Mouse (Mus musculus) heart, embryonic 10.5 days (tissue): Measurements from ENCODE around the gene Wdr12. TPM values are rescaled to one million over a fixed set of nuclear protein-coding genes. Genes with fewer than 3 reads are reported as not detected.
"Not testable (repeated sequence)": the region's sequence is repeated elsewhere in the genome, so short reads cannot be mapped to it uniquely, and the experiment has no call there.

ENCODE experiments used
- DNase-seq: peaks from one replicate; pipeline ENCODE4 v3.0.0-alpha.2; 2017; ENCODE audit warnings: low spot score
- H3K27ac ChIP-seq: fragments of 300-500 bp; sonication (generic); 2 replicates; pipeline ENCODE4 v1.5.1; 2016; ENCODE audit warnings: mild to moderate bottlenecking
- H3K27me3 ChIP-seq: fragments of 300-500 bp; sonication (generic); 2 replicates; pipeline ENCODE4 v1.6.1; 2016; ENCODE audit warnings: mild to moderate bottlenecking; ENCODE audit not compliant: poor library complexity, insufficient read depth, severe bottlenecking
- H3K36me3 ChIP-seq: fragments of 300-500 bp; sonication (generic); 2 replicates; pipeline ENCODE4 v1.6.1; 2016; ENCODE audit warnings: mild to moderate bottlenecking, moderate library complexity
- H3K4me1 ChIP-seq: fragments of 300-500 bp; sonication (generic); 2 replicates; pipeline ENCODE4 v1.6.1; 2016; ENCODE audit warnings: mild to moderate bottlenecking
- H3K4me3 ChIP-seq: fragments of 300-500 bp; sonication (generic); 2 replicates; pipeline ENCODE4 v1.5.1; 2016; ENCODE audit warnings: mild to moderate bottlenecking, moderate library complexity
- H3K9me3 ChIP-seq: fragments of 300-500 bp; sonication (generic); 2 replicates; pipeline ENCODE4 v1.6.1; 2016; ENCODE audit warnings: mild to moderate bottlenecking, moderate library complexity
- WGBS: fragments of 180-500 bp; shearing (Covaris S2); methylation state at CpG from one replicate; pipeline ENCODE4 v1.1.7; 2016; 5-methylcytosine and 5-hydroxymethylcytosine counted together
- polyA plus RNA-seq: library from polyadenylated mRNA; unstranded; fragments of >200 nt; fragmentation: Nextera tagmentation; extraction: Ambion mirVana; gene quantifications from 2 replicates; pipeline ENCODE4 v1.2.1, GENCODE M21; 2016

Gene Wdr12
- 40.6 and 54.9 TPM in 2 replicates for polyA plus RNA-seq

DNA sequence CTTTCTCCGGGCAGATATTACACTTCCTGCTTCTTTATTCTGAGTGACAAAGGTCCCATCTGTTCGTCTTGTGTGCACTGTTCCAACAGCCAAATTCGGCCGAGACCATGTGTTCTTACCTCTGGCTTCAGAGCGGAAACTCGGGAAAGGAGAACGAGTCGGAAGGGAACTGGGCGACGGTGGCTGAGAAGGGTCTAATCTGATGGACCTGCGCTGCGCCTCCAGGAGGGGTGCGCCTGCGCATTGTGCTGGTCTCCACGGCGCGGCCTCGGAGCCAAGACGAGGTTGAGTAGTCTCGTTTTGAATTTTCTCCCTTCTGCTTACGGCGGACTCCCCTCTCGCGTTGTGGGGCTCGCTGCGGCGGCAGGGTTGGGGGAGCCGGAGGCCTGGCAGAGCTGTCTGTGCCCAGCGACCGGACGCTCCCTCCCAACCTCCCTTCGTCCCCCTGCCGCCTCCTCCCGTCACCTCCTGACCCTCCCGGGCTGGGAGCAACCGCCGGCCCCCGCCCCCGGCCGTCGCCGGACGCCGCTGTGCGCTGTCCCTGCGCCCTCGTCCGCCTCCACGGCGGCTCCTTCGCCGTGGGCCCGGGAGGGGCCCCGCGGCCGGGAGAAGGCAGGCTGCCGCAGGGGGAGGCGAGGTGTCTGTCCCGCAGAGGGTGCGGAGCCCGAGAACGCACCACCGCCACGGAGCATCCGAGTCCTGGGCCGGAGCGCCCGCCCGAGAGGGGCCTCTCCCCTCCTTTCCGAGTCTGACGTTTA lies at the start of gene Wdr12, which contains the start of gene Carf:
Gene Wdr12, minus strand, starts transcription at position 622 of the 758 bp plus-strand sequence.
Gene Carf, plus strand, starts transcription at position 224 of the 758 bp plus-strand sequence.
- Histone ChIP-seq H3K27me3 (no peaks in the 10 kb centered on the region), H3K36me3 (peaks cover 14% of the 10 kb centered on the region), H3K27ac (peak within 1 kb of the TSS; percentile 97), H3K9me3 (no peaks in the 10 kb centered on the region), H3K4me3 (peak within 1 kb of the TSS; percentile 88), H3K4me1 (0 out of 2 replicates have a peak, but pooled peaks cover 3% of the 10 kb centered on the region)
- peak; percentile 98 for DNase-seq
- under 1% methylated on average over 71 of the region's 71 CpGs for WGBS

DNA sequence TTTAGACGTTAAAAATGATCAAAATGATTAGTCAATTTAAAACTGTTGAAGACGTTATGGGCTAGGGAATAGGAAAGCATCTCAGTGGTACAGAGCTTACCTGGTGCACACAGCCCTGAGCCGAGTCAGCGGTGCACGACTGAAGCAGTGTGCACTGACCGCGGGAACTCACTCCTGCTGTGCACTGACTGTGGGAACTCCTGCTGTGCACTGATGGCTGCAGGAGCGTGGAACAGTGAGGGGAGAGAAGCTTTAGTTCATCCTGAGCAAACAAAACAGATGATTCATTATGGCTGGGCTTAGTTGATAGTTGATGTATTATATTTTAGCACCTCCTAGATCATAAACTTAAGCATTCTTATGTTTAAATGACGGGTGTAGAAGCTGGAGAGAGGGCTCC lies 38.9 kb upstream of the Wdr12 start:
- Histone ChIP-seq H3K36me3 (peaks cover 19% of the 10 kb centered on the region), H3K4me1 (no peaks in the 10 kb centered on the region), H3K4me3 (no peak overlapping the region), H3K9me3 (no peaks in the 10 kb centered on the region), H3K27ac (no peak overlapping the region), H3K27me3 (no peaks in the 10 kb centered on the region)
- no peak for DNase-seq
- 55% methylated on average over 9 of the region's 9 CpGs for WGBS

DNA sequence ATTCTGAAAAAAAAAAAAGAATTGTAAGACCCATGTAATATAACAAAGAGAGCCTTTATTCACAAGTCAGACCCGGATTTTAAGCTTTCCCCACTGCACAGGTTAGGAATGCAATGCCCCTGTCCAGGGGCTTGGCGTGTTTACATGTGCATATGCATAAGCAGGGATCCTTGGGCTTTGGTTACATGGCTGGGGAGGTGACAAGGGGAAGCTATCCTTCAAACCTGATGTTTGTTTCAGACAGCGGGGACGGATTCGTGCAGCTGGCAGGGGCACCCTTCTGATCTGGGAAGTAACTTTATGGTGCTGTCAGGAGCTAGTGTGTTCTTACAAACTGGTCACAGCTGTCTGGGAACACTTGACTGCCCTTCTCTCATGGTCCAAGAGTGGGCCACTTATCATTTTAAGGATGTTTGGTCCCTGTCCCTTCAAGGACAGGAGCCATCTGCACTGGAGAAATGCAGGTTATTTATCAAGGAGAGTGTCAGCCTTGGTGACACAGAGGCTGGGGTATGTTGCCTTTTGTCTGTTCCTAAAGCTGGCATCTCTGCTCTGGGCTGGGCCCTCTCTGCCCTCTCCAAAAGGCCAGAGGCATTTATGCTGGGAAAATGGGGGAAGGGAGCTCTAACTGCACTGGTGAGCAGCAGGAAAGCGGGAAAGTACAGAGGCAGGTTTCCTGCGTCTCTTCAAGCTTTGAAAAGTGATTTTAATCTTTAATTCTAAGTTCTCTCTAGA lies 19.4 kb upstream of the Wdr12 start:
- 79% methylated on average over 7 of the region's 7 CpGs for WGBS
- Histone ChIP-seq H3K9me3 (no peaks in the 10 kb centered on the region), H3K4me3 (no peak overlapping the region), H3K27me3 (no peaks in the 10 kb centered on the region), H3K27ac (no peak overlapping the region), H3K4me1 (no peaks in the 10 kb centered on the region), H3K36me3 (peaks cover 21% of the 10 kb centered on the region; the same call in 1 of the 2 replicates)
- DNase-seq: no peak

DNA sequence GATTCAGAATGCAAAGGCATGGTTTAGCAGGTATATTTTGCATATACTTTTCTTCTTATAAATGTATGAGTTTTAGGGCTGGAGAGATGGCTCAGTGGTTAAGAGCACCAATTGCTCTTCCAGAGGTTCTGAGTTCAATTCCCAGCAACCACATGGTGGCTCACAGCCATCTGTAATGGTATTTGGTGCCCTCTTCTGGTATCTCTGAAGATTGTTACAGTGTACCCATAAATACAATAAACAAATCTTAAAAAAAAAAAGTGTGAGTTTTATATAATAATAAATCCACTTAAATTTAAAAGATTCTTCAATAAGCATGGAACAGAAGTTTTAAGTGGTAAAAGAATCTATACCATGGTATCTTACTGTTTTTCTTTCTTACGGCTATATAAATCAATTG lies 6.1 kb upstream of the Wdr12 start:
- 96% methylated on average over 1 of the region's 1 CpGs for WGBS
- no peaks in the 10 kb centered on the region for H3K9me3 ChIP-seq
- DNase-seq: no peak
- H3K27me3 ChIP-seq: no peaks in the 10 kb centered on the region
- no peak overlapping the region for H3K27ac ChIP-seq
- no peak overlapping the region for H3K4me3 ChIP-seq
- H3K4me1 ChIP-seq: no peaks in the 10 kb centered on the region
- H3K36me3 ChIP-seq: peaks cover 16% of the 10 kb centered on the region

DNA sequence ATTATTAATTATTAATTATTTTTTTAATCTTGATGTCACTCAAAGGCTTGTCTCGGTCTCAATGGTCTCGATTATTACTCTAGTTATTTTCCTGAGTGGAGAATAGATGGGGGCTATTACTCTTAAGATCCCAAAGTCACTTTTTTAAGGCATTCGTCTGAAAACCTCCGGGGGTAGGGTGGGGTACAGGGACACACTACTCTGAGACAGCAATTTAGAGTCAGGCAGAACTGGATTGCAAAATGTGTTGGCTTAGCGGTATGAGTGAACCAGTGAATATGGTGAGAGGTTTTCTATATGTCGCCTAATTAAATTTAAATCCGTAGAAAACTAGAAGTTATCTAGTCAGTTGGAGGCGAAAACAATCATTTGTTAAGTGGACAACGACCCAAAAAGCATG lies 394 bp upstream of the Wdr12 start:
- WGBS: 13% methylated on average over 9 of the region's 9 CpGs
- no peaks in the 10 kb centered on the region for H3K27me3 ChIP-seq
- no peaks in the 10 kb centered on the region for H3K9me3 ChIP-seq
- H3K36me3 ChIP-seq: peaks cover 11% of the 10 kb centered on the region
- H3K4me1 ChIP-seq: 0 out of 2 replicates have a peak, but pooled peaks cover 3% of the 10 kb centered on the region
- DNase-seq: no peak
- peak overlapping the region; percentile 52; the same call in 1 of the 2 replicates for H3K27ac ChIP-seq
- peak overlapping the region; percentile 88 for H3K4me3 ChIP-seq

DNA sequence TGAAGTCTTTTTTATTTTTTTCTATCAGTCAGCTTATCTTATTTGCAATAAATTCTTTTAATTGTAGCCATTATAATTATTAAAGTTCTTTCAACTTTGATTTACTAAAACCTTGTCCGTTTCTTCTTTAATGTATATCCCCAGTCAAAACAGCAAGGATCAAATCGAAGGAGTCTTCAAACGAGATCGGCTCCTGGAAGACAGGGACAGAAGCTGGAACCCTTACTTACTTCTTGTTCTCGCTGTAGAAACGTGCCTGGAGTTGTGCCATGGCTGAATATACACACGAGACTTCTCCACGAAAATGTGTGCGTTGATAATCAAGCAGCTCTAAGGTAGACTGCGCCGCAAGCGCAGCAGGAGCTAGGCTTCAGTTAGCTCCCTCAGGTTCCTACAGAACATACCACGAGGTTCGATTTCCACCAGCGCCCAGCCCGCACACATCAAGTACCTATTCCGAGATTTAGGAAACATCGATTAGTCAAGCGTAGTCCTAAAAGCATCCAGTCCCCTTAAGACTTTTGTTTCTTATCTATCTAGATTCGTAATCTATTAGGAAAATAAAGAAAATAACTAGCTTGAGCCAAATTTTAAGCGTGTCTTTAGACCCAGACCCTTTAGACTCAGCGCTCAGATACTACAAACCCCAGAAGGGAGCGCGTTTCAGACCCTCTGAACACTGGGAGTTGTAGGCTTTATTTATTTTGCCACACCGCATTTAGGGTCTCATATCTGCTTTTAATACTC lies 995 bp downstream of the Wdr12 start:
- no peaks in the 10 kb centered on the region for H3K27me3 ChIP-seq
- DNase-seq: peak; percentile 83
- peak overlapping the region; percentile 97 for H3K27ac ChIP-seq
- peaks cover 22% of the 10 kb centered on the region for H3K36me3 ChIP-seq
- under 1% methylated on average over 25 of the region's 25 CpGs for WGBS
- peak overlapping the region; percentile 88 for H3K4me3 ChIP-seq
- H3K9me3 ChIP-seq: no peaks in the 10 kb centered on the region
- 0 out of 2 replicates have a peak, but pooled peaks cover 3% of the 10 kb centered on the region for H3K4me1 ChIP-seq

DNA sequence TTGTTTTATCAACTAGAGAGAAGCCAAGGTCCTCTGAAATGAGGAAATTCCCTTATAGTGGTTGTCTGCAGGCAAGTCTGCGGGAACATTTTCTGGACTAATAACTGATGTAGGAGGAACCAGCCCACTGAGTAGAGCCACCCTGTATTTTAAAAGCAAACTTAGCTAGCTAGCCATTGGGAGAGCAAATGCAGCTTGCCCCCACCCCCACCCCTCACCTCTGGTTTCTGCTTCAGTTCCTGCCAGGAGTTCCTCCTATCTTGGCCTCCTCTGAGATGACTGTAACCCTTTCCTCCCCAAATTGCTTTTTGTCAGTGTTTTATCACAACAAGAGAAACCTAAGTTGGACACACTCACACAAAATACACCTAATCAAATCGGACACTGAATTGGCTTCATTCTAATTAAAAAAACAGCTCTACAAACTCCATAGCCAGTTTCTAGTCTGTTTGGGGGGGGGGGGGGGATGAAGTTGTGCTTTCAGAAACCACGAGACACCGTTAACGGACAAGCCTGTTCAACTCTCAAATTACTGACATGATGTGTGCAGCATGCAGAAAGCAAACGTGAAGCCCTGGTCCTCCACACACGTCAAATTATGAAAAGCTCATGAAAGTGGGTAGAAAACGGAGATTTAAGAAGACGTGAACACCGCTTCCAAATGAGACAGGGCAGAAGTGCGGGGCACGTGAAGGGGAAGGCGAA lies 1.7 kb downstream of the Wdr12 start:
- 10% methylated on average over 13 of the region's 13 CpGs for WGBS
- DNase-seq: no peak
- 0 out of 2 replicates have a peak, but pooled peaks cover 3% of the 10 kb centered on the region for H3K4me1 ChIP-seq
- H3K27ac ChIP-seq: peak overlapping the region; percentile 97
- H3K36me3 ChIP-seq: peaks cover 29% of the 10 kb centered on the region
- peak overlapping the region; percentile 88 for H3K4me3 ChIP-seq
- no peaks in the 10 kb centered on the region for H3K27me3 ChIP-seq
- no peaks in the 10 kb centered on the region for H3K9me3 ChIP-seq

DNA sequence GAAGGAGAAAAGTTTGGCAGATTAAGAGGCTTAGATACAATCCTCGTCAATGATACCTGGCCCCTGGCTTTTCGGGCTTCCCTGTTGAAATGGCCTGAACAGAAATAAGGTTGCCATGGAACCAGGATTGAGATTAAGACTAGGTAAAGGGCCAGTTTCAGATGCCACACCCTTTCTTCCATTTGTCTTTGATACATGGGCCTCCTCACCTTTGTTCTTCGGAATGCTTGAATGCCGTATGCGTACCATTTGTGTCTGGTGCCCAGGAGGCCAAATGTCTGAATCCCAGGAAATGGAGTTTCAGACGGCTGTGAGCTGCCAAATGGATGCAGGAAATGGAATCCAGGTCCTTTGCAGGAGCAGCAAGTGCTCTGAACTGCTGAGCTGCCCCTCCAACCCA lies 22.0 kb downstream of the Wdr12 start:
- peaks cover 46% of the 10 kb centered on the region for H3K36me3 ChIP-seq
- 85% methylated on average over 6 of the region's 6 CpGs for WGBS
- no peak for DNase-seq
- H3K27ac ChIP-seq: no peak overlapping the region
- H3K9me3 ChIP-seq: no peaks in the 10 kb centered on the region
- no peaks in the 10 kb centered on the region for H3K4me1 ChIP-seq
- H3K4me3 ChIP-seq: no peak overlapping the region
- H3K27me3 ChIP-seq: no peaks in the 10 kb centered on the region

DNA sequence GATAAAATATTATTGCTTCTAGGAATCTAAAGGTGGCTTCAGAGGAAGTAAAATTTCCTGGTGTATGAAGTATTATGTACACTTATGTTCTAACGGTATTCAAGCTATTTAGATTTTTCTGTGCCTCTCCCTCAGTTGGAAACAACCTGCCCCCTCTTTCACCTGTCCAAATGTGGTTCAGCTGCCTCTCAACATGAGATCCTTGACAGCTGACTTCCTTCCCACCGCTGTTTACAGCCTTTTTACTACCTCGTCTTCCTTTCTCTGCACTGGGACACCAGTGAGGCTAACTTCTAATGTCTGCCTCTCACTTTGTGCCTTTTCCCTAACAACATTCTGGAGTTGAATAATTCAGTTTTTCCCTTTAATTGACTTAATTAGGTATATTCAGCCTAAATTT lies 22.9 kb downstream of the Wdr12 start:
- Histone ChIP-seq H3K27me3 (no peaks in the 10 kb centered on the region), H3K4me1 (no peaks in the 10 kb centered on the region), H3K36me3 (peaks cover 40% of the 10 kb centered on the region), H3K27ac (no peak overlapping the region), H3K9me3 (no peaks in the 10 kb centered on the region), H3K4me3 (no peak overlapping the region)
- DNase-seq: no peak
- 77% methylated on average over 3 of the region's 3 CpGs for WGBS

DNA sequence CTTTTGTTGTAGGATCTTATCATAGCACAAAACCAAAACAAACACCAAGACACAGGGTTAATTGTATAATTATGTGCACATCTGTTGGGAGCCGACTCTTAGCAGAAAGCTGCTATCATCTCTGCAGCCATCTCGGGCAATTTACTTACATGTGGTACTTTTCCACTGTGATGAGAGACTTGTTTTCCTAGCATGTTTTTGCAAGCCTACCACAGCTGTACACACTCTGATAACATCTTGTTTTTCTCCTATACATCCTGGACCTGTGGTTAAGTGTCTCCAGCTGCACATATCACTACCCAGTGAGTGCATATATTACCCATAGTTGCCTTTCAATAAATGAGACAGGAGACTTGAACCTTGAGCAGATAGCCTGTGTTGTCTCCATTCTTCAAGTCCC lies 23.5 kb downstream of the Wdr12 start:
- 77% methylated on average over 2 of the region's 2 CpGs for WGBS
- no peak overlapping the region for H3K4me3 ChIP-seq
- no peaks in the 10 kb centered on the region for H3K4me1 ChIP-seq
- H3K36me3 ChIP-seq: peaks cover 35% of the 10 kb centered on the region
- no peak overlapping the region for H3K27ac ChIP-seq
- DNase-seq: no peak
- no peaks in the 10 kb centered on the region for H3K27me3 ChIP-seq
- no peaks in the 10 kb centered on the region for H3K9me3 ChIP-seq

DNA sequence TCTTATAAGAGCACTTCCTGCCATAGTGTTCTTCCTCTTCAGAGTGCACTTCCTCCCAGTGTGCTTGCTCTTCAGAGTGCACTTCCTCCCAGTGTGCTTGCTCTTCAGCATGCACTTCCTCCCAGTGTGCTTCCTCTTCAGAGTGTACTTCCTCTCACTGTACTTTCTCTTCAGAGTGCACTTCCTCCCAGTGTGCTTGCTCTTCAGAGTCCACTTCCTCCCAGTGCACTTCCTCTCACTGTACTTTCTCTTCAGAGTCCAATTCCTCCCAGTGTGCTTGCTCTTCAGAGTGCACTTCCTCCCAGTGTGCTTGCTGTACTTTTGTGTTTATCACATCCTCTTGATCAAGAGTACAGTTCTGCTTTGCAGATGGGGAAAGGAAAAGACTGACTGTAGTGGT lies 27.7 kb downstream of the Wdr12 start:
- H3K4me3 ChIP-seq, H3K27me3 ChIP-seq, H3K9me3 ChIP-seq, H3K27ac ChIP-seq, DNase-seq, H3K36me3 ChIP-seq, H3K4me1 ChIP-seq: not testable (repeated sequence)

DNA sequence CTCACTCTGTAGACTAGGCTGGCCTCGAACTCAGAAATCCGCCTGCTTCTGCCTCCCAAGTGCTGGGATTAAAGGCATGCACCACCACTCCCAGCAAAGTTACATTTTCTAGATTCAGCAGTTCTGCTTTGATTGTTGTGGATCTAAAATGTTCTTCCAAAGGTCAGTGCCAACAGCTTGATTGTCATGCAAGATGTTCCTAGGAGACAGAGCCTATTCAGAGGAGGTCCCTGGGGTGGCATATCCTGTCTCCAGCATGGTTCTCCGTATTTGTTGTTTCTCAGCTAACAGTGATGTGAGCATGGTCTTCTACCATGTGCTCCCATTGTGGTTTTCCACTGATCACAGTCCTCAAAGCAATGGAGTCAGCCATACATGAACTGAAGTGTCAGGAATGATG lies 42.1 kb downstream of the Wdr12 start:
- Histone ChIP-seq H3K36me3 (no peaks in the 10 kb centered on the region), H3K4me1 (no peaks in the 10 kb centered on the region), H3K9me3 (no peaks in the 10 kb centered on the region), H3K4me3 (no peak overlapping the region), H3K27me3 (no peaks in the 10 kb centered on the region), H3K27ac (no peak overlapping the region)
- WGBS: 75% methylated on average over 3 of the region's 3 CpGs
- DNase-seq: no peak
